Comparison of ENCODE assay signal across 8 mouse cellular contexts in genomic region chr11:30198091-30198675, GRCm38 (mm10).
A peak's percentile ranks its signal among the peaks of the same experiment; 100 is the strongest.
DNase-seq lines count a peak whose midpoint lies in the region; ATAC-seq and TF ChIP-seq lines count a peak whose summit lies in the region.

No protein-coding gene starts in this region.

- peak overlapping the region; percentile 88 for H3K27ac ChIP-seq in ES-E14 (ENCODE audit: insufficient read depth, low read depth, low read length, poor library complexity, severe bottlenecking)
- peak overlapping the region; percentile 32; the same call in 1 of the 2 replicates for H3K27ac ChIP-seq in forebrain, embryonic 12.5 days
- H3K27ac ChIP-seq in limb, embryonic 11.5 days (replicated peaks; ENCODE audit: low read depth, low read length): peak overlapping the region; percentile 87
- H3K27ac ChIP-seq in midbrain, embryonic 11.5 days (ENCODE audit: low read depth, low read length): peak overlapping the region; percentile 45; the same call in 1 of the 2 replicates

- H3K4me2 ChIP-seq in forebrain, embryonic 12.5 days: peak overlapping the region; percentile 81
- H3K4me2 ChIP-seq in limb, embryonic 11.5 days (ENCODE audit: low read depth, severe bottlenecking): peak overlapping the region; percentile 80
- H3K4me2 ChIP-seq in midbrain, embryonic 11.5 days: peak overlapping the region; percentile 72

- H3K9me3 ChIP-seq in ES-E14 (ENCODE audit: control insufficient read depth, insufficient read depth, low read depth, low read length): no peaks in the 10 kb centered on the region
- no peaks in the 10 kb centered on the region for H3K9me3 ChIP-seq in forebrain, embryonic 12.5 days
- no peaks in the 10 kb centered on the region for H3K9me3 ChIP-seq in limb, embryonic 11.5 days (ENCODE audit: control insufficient read depth, low read length)
- H3K9me3 ChIP-seq in midbrain, embryonic 11.5 days (ENCODE audit: control insufficient read depth, low read length): no peaks in the 10 kb centered on the region

- peak overlapping the region; percentile 80 for H3K9ac ChIP-seq in ES-E14 (ENCODE audit: insufficient read depth, low read depth, low read length, poor library complexity, severe bottlenecking)
- H3K9ac ChIP-seq in forebrain, embryonic 12.5 days: peak overlapping the region; percentile 63
- peak overlapping the region; percentile 70 for H3K9ac ChIP-seq in limb, embryonic 11.5 days (ENCODE audit: low read length)
- peak overlapping the region; percentile 65 for H3K9ac ChIP-seq in midbrain, embryonic 11.5 days (ENCODE audit: low read length)

- peak overlapping the region; percentile 55 to 72 for H3K4me3 ChIP-seq in ES-E14 (ENCODE audit: insufficient read depth in 1 of 2, low read depth in 1 of 2, low read length in 2 of 2, poor library complexity in 1 of 2, severe bottlenecking in 1 of 2)
- peak overlapping the region; percentile 51 for H3K4me3 ChIP-seq in forebrain, embryonic 12.5 days (replicated peaks)
- peak overlapping the region; percentile 54 for H3K4me3 ChIP-seq in limb, embryonic 11.5 days (ENCODE audit: low read depth, low read length)
- peak overlapping the region; percentile 42 for H3K4me3 ChIP-seq in midbrain, embryonic 11.5 days (ENCODE audit: low read depth, low read length)

- peak; percentile 86 for DNase-seq in ES-E14 (ENCODE audit: low read depth, low spot score)
- peak; percentile 66 for DNase-seq in c-Kit-positive CD71-negative TER-119-negative erythroid progenitor cells, embryonic 14.5 days (ENCODE audit: low read depth)
- DNase-seq in limb, embryonic 11.5 days (ENCODE audit: low spot score): peak; percentile 88
- DNase-seq in midbrain, embryonic 11.5 days (ENCODE audit: low spot score, missing footprints): peak; percentile 98
- DNase-seq in spleen, adult 12 weeks (ENCODE audit: low spot score): peak; percentile 67
- DNase-seq in MN1 (ENCODE audit: low spot score): no peak

- H3K27me3 ChIP-seq in forebrain, embryonic 12.5 days: no peaks in the 10 kb centered on the region; the same call in 1 of the 2 replicates
- H3K27me3 ChIP-seq in limb, embryonic 11.5 days (ENCODE audit: control insufficient read depth, insufficient read depth, low read length): no peaks in the 10 kb centered on the region
- H3K27me3 ChIP-seq in midbrain, embryonic 11.5 days (ENCODE audit: control insufficient read depth, insufficient read depth, low read length): no peaks in the 10 kb centered on the region

- H3K36me3 ChIP-seq in ES-E14 (ENCODE audit: control insufficient read depth, insufficient read depth, low read length, poor library complexity, severe bottlenecking): no peaks in the 10 kb centered on the region
- H3K36me3 ChIP-seq in forebrain, embryonic 12.5 days (replicated peaks): no peaks in the 10 kb centered on the region
- H3K36me3 ChIP-seq in limb, embryonic 11.5 days (ENCODE audit: control insufficient read depth, insufficient read depth, low read length): 0 out of 2 replicates have a peak, but pooled peaks cover 3% of the 10 kb centered on the region
- no peaks in the 10 kb centered on the region for H3K36me3 ChIP-seq in midbrain, embryonic 11.5 days (ENCODE audit: control insufficient read depth, insufficient read depth, low read length)

- ATAC-seq in forebrain, embryonic 12.5 days (ENCODE audit: low FRiP score): peak; percentile 95
- ATAC-seq in hematopoietic stem cell, adult 5-6 weeks (replicated peaks in 1 of 2; ENCODE audit: insufficient read depth in 1 of 2, low FRiP score in 2 of 2, low TSS enrichment in 1 of 2, low read depth in 1 of 2, poor library complexity in 2 of 2, severe bottlenecking in 2 of 2): peak; percentile 86 to 91
- peak; percentile 96 for ATAC-seq in limb, embryonic 11.5 days (ENCODE audit: insufficient number of reproducible peaks, low FRiP score, low TSS enrichment, low read depth)
- peak; percentile 95 for ATAC-seq in midbrain, embryonic 11.5 days (ENCODE audit: low FRiP score)

- H3K4me1 ChIP-seq in ES-E14 (ENCODE audit: control insufficient read depth in 2 of 2, insufficient read depth in 2 of 2, low read length in 2 of 2, poor library complexity in 1 of 2): peaks cover 3 to 11% of the 10 kb centered on the region in 2 experiments
- peaks cover 23% of the 10 kb centered on the region for H3K4me1 ChIP-seq in forebrain, embryonic 12.5 days
- H3K4me1 ChIP-seq in limb, embryonic 11.5 days (ENCODE audit: control insufficient read depth, insufficient read depth, low read length): no peaks in the 10 kb centered on the region
- peaks cover 6% of the 10 kb centered on the region for H3K4me1 ChIP-seq in midbrain, embryonic 11.5 days (ENCODE audit: control insufficient read depth, insufficient read depth, low read length)

- in situ Hi-C loops in ES-E14 (cut with MboI; ENCODE audit: low sequenced_read_pairs in 2 of 2, unreplicated experiment in 2 of 2): no loop called here

- WGBS in forebrain, embryonic 12.5 days: under 1% methylated on average over 34 of the region's 34 CpGs
- WGBS in limb, embryonic 11.5 days: under 1% methylated on average over 34 of the region's 34 CpGs
- WGBS in midbrain, embryonic 11.5 days: under 1% methylated on average over 34 of the region's 34 CpGs

TF ChIP-seq in ES-E14, 5 proteins besides CTCF, POLR2A, EP300 and RAD21:
- no peak for TF ChIP-seq MAFK (IDR thresholded peaks at IDR 0.05; ENCODE audit: insufficient read depth, low read depth, low read length)
- TF ChIP-seq HCFC1 (IDR thresholded peaks at IDR 0.05; ENCODE audit: borderline replicate concordance, insufficient read depth, low read length): peak; percentile 57; the same call in 1 of the 2 replicates
TF ChIP-seq in ES-E14: peak in this region for 1.

Comparison
In these comparisons a context has a peak if more than half of its experiments do, and no peak if none do; other contexts are left out.
1. H3K27ac ChIP-seq: peak in every context shown above with its lines; median percentile 88 in ES-E14; 87 in limb, embryonic 11.5 days; 45 in midbrain, embryonic 11.5 days; 32 in forebrain, embryonic 12.5 days.